Mouse (Mus musculus) forebrain, embryonic 10.5 days (tissue): ENCODE results near the gene Dpp8. TPM values are rescaled to one million over a fixed set of nuclear protein-coding genes. Genes with fewer than 3 reads are reported as not detected.
A peak's percentile ranks its signal among the peaks of the same experiment; 100 is the strongest.

Experiments used
- DNase-seq: peaks from one replicate; pipeline ENCODE4 v3.0.0-alpha.2; 2017; ENCODE audit warnings: low spot score; ENCODE audit errors: extremely low spot score
- H3K27ac ChIP-seq: fragments of 300-500 bp; sonication (generic); 2 replicates; pipeline ENCODE4 v1.5.1; 2016; ENCODE audit warnings: mild to moderate bottlenecking
- H3K27me3 ChIP-seq: fragments of 300-500 bp; sonication (generic); 2 replicates; pipeline ENCODE4 v1.6.1; 2016; ENCODE audit warnings: mild to moderate bottlenecking; ENCODE audit not compliant: poor library complexity, severe bottlenecking
- H3K36me3 ChIP-seq: fragments of 300-500 bp; sonication (generic); replicated peaks from 2 replicates; pipeline ENCODE4 v1.6.1; 2016; ENCODE audit warnings: mild to moderate bottlenecking, moderate library complexity
- H3K4me1 ChIP-seq: fragments of 300-500 bp; sonication (generic); 2 replicates; pipeline ENCODE4 v1.6.1; 2016
- H3K4me3 ChIP-seq: fragments of 300-500 bp; sonication (generic); 2 replicates; pipeline ENCODE4 v1.5.1; 2016; ENCODE audit warnings: mild to moderate bottlenecking, moderate library complexity
- H3K9me3 ChIP-seq: fragments of 300-500 bp; sonication (generic); 2 replicates; pipeline ENCODE4 v1.6.1; 2016; ENCODE audit warnings: mild to moderate bottlenecking, moderate library complexity
- WGBS: fragments of 180-500 bp; shearing (Covaris S2); methylation state at CpG from one replicate; pipeline ENCODE4 v1.1.7; 2016; 5-methylcytosine and 5-hydroxymethylcytosine counted together
- polyA plus RNA-seq: library from polyadenylated mRNA; unstranded; fragments of >200 nt; fragmentation: Nextera tagmentation; extraction: Ambion mirVana; gene quantifications from 2 replicates; pipeline ENCODE4 v1.2.1, GENCODE M21; 2016

Dpp8 gene
- polyA plus RNA-seq, 1 experiment from 2014 or later: 46.7 TPM

- Histone ChIP-seq H3K4me3 (peak overlapping the region; percentile 76), H3K9me3 (peaks cover 6% of the 10 kb centered on the region; the same call in 1 of the 2 replicates), H3K27me3 (peaks cover 29% of the 10 kb centered on the region), H3K4me1 (peaks cover 36% of the 10 kb centered on the region), H3K27ac (peak overlapping the region; percentile 92), H3K36me3 (no peaks in the 10 kb centered on the region)
- 1% methylated on average over 36 of the region's 36 CpGs for WGBS
- peak; percentile 68 for DNase-seq
These were observed 70.4 kb downstream of the Dpp8 start for GRCm38 (mm10) chr9:65102377-65103172.

DNA sequence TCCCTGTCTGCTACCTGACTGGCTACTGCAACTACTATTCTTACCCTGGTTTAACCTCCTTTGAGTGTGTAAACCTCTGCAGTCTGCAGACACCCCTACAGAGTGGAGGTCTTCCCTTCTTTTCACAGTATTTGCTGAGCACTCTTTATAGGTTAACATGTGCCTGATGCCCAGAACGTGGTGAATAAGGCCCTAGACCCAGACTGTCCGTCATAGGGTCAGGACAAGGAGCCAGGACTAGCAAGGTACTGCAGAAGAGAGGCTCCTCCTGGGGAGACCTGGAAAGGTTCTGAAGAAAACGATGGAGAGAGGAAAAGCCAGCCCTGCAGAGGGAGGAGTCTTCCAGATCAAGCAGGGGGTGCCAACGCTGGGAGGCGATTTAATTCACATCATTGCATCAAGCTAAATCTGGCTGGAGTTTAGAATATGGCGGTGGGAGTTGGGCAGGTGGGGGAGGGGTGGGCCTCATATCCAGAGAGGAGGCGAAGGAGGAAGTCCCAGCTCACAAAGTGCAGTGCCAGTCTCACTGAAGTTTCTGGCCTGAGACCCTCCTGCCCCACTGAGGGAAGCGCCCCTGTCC lies 71.0 kb downstream of the Dpp8 start:
- peak; percentile 27 for DNase-seq
- H3K4me3 ChIP-seq: peak overlapping the region; percentile 76
- H3K36me3 ChIP-seq: no peaks in the 10 kb centered on the region
- peak overlapping the region; percentile 92 for H3K27ac ChIP-seq
- WGBS: 23% methylated on average over 8 of the region's 8 CpGs
- H3K27me3 ChIP-seq: peaks cover 35% of the 10 kb centered on the region
- peaks cover 6% of the 10 kb centered on the region; the same call in 1 of the 2 replicates for H3K9me3 ChIP-seq
- H3K4me1 ChIP-seq: peaks cover 36% of the 10 kb centered on the region

GRCm38 (mm10) chr9:65106821-65107220 lies 74.6 kb downstream of the Dpp8 start:
- H3K27ac ChIP-seq: 0 out of 2 replicates have a peak overlapping the region, but pooled peaks have one; percentile 2

DNA sequence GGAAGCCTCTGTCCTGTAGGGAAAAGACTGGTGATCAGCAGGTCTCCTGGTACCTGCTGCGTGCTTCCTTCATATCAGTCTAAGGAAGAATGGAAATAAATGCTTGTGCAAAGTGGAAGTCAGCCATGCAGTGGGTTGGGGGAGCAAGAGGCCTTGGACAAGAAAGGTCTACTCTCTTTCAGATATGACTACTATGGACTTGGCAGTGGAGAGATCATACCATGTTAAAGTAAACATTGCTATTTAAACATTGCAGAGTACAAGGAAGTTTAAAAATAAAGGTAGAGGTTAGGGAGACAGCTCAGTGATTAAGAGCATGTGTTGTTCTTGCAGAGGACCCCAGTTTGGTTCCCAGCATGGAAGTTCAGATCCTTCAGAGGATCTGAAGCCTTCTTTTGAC lies 75.7 kb downstream of the Dpp8 start:
- no peak for DNase-seq
- no peaks in the 10 kb centered on the region for H3K9me3 ChIP-seq
- peaks cover 39% of the 10 kb centered on the region for H3K27me3 ChIP-seq
- WGBS: 77% methylated on average over 1 of the region's 1 CpGs
- no peak overlapping the region for H3K27ac ChIP-seq
- peaks cover 38% of the 10 kb centered on the region for H3K4me1 ChIP-seq
- no peaks in the 10 kb centered on the region for H3K36me3 ChIP-seq
- no peak overlapping the region for H3K4me3 ChIP-seq

More at GRCm38 (mm10) chr9:65106821-65107220, 74.6 kb downstream of the Dpp8 start:
- H3K4me3 ChIP-seq: no peak overlapping the region
- H3K9me3 ChIP-seq: no peaks in the 10 kb centered on the region
- H3K27me3 ChIP-seq: peaks cover 49% of the 10 kb centered on the region
- DNase-seq: no peak
- H3K4me1 ChIP-seq: peaks cover 49% of the 10 kb centered on the region
- 89% methylated on average over 4 of the region's 4 CpGs for WGBS
- no peaks in the 10 kb centered on the region for H3K36me3 ChIP-seq

DNA sequence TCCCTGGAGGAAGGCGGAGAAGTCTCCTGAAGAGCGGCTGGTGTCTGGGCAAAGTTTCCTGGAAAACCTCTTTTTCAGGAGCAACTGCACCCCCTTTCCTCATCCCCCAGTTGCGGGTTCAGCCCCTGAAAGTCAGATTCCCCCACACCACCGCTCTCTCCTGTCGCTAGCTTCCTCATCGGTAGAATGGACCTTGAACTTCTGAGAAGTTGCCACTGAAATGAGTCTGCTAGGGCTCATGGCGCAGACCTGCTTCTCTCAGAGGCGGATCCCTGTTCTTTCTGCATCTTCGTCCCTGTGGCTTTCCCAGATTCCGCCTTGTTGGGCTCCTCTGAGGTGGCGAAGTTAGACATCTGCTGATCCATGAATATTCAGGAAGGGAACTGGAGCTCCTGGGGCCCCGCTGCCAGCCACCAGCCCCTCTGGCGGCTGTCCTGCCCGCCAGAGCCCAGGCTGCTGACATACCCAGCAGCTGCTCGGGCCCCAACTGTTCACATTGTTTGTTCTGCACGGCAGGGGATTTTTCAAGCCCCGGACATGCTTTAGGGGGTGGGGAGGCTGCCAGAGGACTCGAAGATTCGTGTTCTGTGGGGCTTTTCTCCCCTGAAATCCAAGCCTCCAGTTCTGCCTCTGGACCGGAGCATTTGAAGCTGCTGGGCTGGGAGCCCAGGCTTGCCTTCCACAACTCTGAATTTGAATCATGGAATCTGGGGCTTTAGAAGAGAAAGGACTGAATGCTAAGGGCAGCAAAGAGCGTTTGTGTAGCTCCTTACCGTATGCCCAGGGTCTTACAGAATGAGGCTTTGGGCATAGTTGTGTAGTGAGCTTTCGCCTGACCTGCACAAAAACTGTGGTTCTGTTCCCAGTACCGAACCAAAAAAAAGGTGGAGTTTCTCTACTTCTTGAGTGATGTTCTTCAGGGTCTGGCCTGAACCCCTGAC lies 77.2 kb downstream of the Dpp8 start:
- DNase-seq: peak; percentile 67
- Histone ChIP-seq H3K4me3 (peak overlapping the region; percentile 41), H3K9me3 (no peaks in the 10 kb centered on the region), H3K27ac (peak overlapping the region; percentile 87), H3K27me3 (peaks cover 26% of the 10 kb centered on the region), H3K36me3 (peaks cover 5% of the 10 kb centered on the region), H3K4me1 (peaks cover 28% of the 10 kb centered on the region)
- 5% methylated on average over 24 of the region's 24 CpGs for WGBS

GRCm38 (mm10) chr9:65111698-65112097 lies 79.5 kb downstream of the Dpp8 start:
- Histone ChIP-seq H3K9me3 (no peaks in the 10 kb centered on the region), H3K27ac (no peak overlapping the region), H3K4me3 (no peak overlapping the region), H3K27me3 (peaks cover 26% of the 10 kb centered on the region), H3K36me3 (peaks cover 8% of the 10 kb centered on the region), H3K4me1 (peaks cover 24% of the 10 kb centered on the region)
- WGBS: 91% methylated on average over 5 of the region's 5 CpGs
- no peak for DNase-seq

DNA sequence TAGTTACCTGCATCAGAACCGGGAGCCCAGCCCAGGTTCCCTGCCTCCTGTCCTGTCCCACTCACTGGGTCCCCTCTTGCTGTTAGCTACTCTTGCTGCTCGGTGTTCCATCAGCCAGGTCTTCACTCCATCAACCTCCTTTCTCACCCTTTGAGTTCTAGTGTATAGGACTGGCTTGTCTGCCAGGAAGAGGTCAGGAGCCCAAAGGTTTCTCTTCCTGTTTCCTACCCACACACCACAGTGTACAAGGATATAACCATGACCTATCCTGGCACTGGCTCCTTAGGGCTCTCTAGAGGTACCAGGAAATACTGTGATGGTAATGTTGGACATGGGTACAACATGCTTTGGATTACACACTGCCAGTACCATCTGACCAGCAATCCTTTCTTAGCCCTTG lies 81.5 kb downstream of the Dpp8 start:
- no peaks in the 10 kb centered on the region for H3K9me3 ChIP-seq
- WGBS: 86% methylated on average over 2 of the region's 2 CpGs
- peaks cover 21% of the 10 kb centered on the region for H3K4me1 ChIP-seq
- H3K4me3 ChIP-seq: no peak overlapping the region
- H3K27me3 ChIP-seq: peaks cover 15% of the 10 kb centered on the region
- 0 out of 2 replicates have a peak overlapping the region, but pooled peaks have one; percentile 30 for H3K27ac ChIP-seq
- H3K36me3 ChIP-seq: peaks cover 17% of the 10 kb centered on the region
- no peak for DNase-seq

GRCm38 (mm10) chr9:65115891-65116290 lies 83.7 kb downstream of the Dpp8 start:
- peaks cover 17% of the 10 kb centered on the region for H3K36me3 ChIP-seq
- no peak overlapping the region for H3K4me3 ChIP-seq
- no peaks in the 10 kb centered on the region for H3K27me3 ChIP-seq
- H3K4me1 ChIP-seq: peaks cover under 1% of the 10 kb centered on the region
- WGBS: 70% methylated on average over 2 of the region's 2 CpGs
- no peak overlapping the region for H3K27ac ChIP-seq
- H3K9me3 ChIP-seq: no peaks in the 10 kb centered on the region
- DNase-seq: no peak

DNA sequence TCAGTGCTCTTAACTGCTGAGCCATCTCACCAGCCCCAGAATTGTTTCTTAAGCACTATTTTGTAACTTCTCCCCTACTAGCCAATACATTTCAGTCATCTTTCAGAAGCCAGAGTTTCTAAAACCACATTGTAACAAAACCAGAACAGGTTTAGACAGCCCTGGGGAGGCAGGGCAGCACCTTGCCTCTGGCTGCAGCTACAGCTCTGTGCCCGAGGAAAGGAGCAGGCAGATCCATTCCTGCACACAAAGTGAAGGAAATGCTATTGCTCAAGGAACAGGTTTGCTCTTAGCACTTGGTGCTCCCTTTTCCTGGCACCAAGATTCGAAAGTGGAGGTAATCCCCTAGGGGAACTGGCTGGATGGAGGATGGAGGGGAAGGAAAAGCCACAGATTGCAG lies 85.3 kb downstream of the Dpp8 start:
- Histone ChIP-seq H3K36me3 (peaks cover 17% of the 10 kb centered on the region), H3K27me3 (peaks cover 16% of the 10 kb centered on the region), H3K4me1 (peaks cover 4% of the 10 kb centered on the region), H3K9me3 (no peaks in the 10 kb centered on the region), H3K4me3 (no peak overlapping the region), H3K27ac (no peak overlapping the region)
- DNase-seq: no peak
- 78% methylated on average over 2 of the region's 2 CpGs for WGBS

DNA sequence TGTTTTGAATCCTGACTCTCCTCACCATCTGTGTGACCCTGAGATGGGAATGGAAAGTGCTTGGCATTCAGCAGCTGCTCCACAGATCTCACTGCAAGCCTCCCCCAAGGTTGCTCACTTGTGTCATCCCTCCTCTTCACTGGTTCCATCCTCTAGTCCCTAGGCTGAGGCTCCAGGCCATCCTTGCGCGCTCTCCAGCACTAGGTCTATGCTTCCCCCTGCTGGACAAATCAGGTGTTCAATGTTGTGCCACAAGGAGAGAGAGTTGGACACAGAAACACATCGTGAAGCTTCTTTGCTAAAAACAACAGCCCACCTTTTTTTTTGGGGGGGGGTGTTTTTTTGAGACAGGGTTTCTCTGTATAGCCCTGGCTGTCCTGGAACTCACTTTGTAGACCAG lies 88.7 kb downstream of the Dpp8 start:
- peaks cover 26% of the 10 kb centered on the region for H3K4me1 ChIP-seq
- H3K4me3 ChIP-seq: no peak overlapping the region
- H3K27me3 ChIP-seq: peaks cover 47% of the 10 kb centered on the region
- H3K36me3 ChIP-seq: peaks cover 20% of the 10 kb centered on the region
- no peaks in the 10 kb centered on the region for H3K9me3 ChIP-seq
- no peak overlapping the region for H3K27ac ChIP-seq
- peak; percentile 71 for DNase-seq
- 4% methylated on average over 3 of the region's 3 CpGs for WGBS

DNA sequence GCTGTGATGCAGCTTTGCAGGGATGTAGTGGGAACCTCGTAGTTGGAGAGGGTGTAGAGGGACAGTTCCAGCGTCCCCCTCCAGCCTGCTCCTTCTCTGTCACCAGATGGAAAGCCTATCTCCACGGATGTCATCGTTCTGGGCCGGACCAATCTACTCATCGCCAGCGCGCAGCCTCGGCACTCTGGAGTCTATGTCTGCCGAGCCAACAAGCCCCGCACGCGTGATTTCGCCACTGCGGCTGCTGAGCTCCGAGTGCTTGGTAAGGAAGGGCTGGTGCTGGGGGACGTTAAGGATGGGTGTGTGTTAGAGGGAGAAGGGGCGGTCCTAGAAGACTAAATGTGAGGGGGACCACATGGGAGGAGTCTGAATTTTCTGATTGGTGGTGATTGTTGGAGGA lies 90.3 kb downstream of the Dpp8 start:
- Histone ChIP-seq H3K9me3 (no peaks in the 10 kb centered on the region), H3K27me3 (peaks cover 52% of the 10 kb centered on the region), H3K27ac (no peak overlapping the region), H3K4me3 (peak overlapping the region; percentile 34; the same call in 1 of the 2 replicates), H3K4me1 (peaks cover 26% of the 10 kb centered on the region), H3K36me3 (peaks cover 26% of the 10 kb centered on the region)
- DNase-seq: no peak
- 16% methylated on average over 18 of the region's 18 CpGs for WGBS

- 2% methylated on average over 48 of the region's 48 CpGs for WGBS
- H3K27ac ChIP-seq: peak overlapping the region; percentile 86
- no peaks in the 10 kb centered on the region for H3K9me3 ChIP-seq
- peaks cover 52% of the 10 kb centered on the region for H3K27me3 ChIP-seq
- peak overlapping the region; percentile 59 for H3K4me3 ChIP-seq
- peaks cover 18% of the 10 kb centered on the region for H3K36me3 ChIP-seq
- peaks cover 35% of the 10 kb centered on the region for H3K4me1 ChIP-seq
- peak; percentile 83 for DNase-seq
These were observed 91.4 kb downstream of the Dpp8 start for GRCm38 (mm10) chr9:65123552-65124168.
